Mouse (Mus musculus) ES-E14 (cell line): ENCODE results near the gene Prss16. TPM values are rescaled to one million over a fixed set of nuclear protein-coding genes. Genes with fewer than 3 reads are reported as not detected.

Source experiments
- DNase-seq: peaks from one replicate; pipeline ENCODE4 v3.0.0-alpha.2; 2013; ENCODE audit warnings: low read depth, low spot score
- H3K27ac ChIP-seq: 2 replicates; pipeline ENCODE4 v1.5.1; 2012; ENCODE audit warnings: low read depth, mild to moderate bottlenecking, low read length, moderate library complexity, mixed read lengths; ENCODE audit not compliant: poor library complexity, insufficient read depth, severe bottlenecking
- H3K36me3 ChIP-seq: 2 replicates; pipeline ENCODE4 v1.6.1; 2012; ENCODE audit warnings: mild to moderate bottlenecking, low read length, moderate library complexity, mixed read lengths; ENCODE audit not compliant: control insufficient read depth, poor library complexity, insufficient read depth, severe bottlenecking
- H3K4me1 ChIP-seq, 2 experiments: fragments of 150-350 bp in 1 of 2; sonication (generic) in 1 of 2; 2 replicates each; pipeline ENCODE4 v1.6.1; 2012; ENCODE audit warnings: low read length in 2 of 2, mild to moderate bottlenecking in 1 of 2, mixed read lengths in 1 of 2; ENCODE audit not compliant: control insufficient read depth in 2 of 2, insufficient read depth in 2 of 2, poor library complexity in 1 of 2
- H3K4me3 ChIP-seq, 2 experiments: fragments of 150-350 bp in 1 of 2; sonication (generic) in 1 of 2; 2 replicates each; pipeline ENCODE4 v1.5.1; 2012; ENCODE audit warnings: low read length in 2 of 2, low read depth in 1 of 2, mild to moderate bottlenecking in 1 of 2, mixed read lengths in 1 of 2; ENCODE audit not compliant: insufficient read depth in 1 of 2, poor library complexity in 1 of 2, severe bottlenecking in 1 of 2
- H3K9ac ChIP-seq: 2 replicates; pipeline ENCODE4 v1.6.1; 2012; ENCODE audit warnings: low read depth, mild to moderate bottlenecking, low read length, mixed read lengths; ENCODE audit not compliant: poor library complexity, insufficient read depth, severe bottlenecking
- H3K9me3 ChIP-seq: fragments of 150-350 bp; sonication (generic); 2 replicates; pipeline ENCODE4 v1.6.1; 2012; ENCODE audit warnings: low read depth, mild to moderate bottlenecking, low read length; ENCODE audit not compliant: control insufficient read depth, insufficient read depth
- CHD2 ChIP-seq: IDR thresholded peaks from 2 replicates; pipeline ENCODE4 v1.6.1; 2014; ENCODE audit warnings: mild to moderate bottlenecking, low read depth, low read length, inconsistent platforms
- HCFC1 ChIP-seq: IDR thresholded peaks from 2 replicates; pipeline ENCODE4 v1.6.1; 2012; ENCODE audit warnings: low read length, inconsistent platforms, borderline replicate concordance; ENCODE audit not compliant: insufficient read depth
- MAFK ChIP-seq: IDR thresholded peaks from 2 replicates; pipeline ENCODE4 v1.6.1; 2014; ENCODE audit warnings: mild to moderate bottlenecking, low read depth, low read length, inconsistent platforms; ENCODE audit not compliant: insufficient read depth
- ZC3H11A ChIP-seq: IDR thresholded peaks from 2 replicates; pipeline ENCODE4 v1.6.1; 2012; ENCODE audit warnings: low read depth, mild to moderate bottlenecking, inconsistent platforms, low read length, borderline replicate concordance
- ZNF384 ChIP-seq: IDR thresholded peaks from 2 replicates; pipeline ENCODE4 v1.6.1; 2012; ENCODE audit warnings: low read depth, low read length, inconsistent platforms
- in situ Hi-C, 2 experiments: fragments of 600-800 bp; cut with MboI; formaldehyde crosslinking; loops; one replicate each; pipeline ENCODE4 v1.15.1; 2025; ENCODE audit warnings: low sequenced_read_pairs in 2 of 2, inconsistent platforms in 1 of 2; ENCODE audit not compliant: unreplicated experiment in 2 of 2
- total RNA-seq: library from RNA; depleted of rRNA; stranded (reverse); fragments of 300-350 nt; gene quantifications from 2 replicates; pipeline ENCODE4 v1.2.3, GENCODE M21; 2012

The Prss16 gene
- total RNA-seq, 1 experiment, result 2.6 TPM

GRCm38 (mm10) chr13:21992550-21992949 is 17.0 kb downstream of the Prss16 start:
- TF ChIP-seq CHD2, result no peak
- TF ChIP-seq ZNF384, result peak; percentile 80
- in situ Hi-C loops, result no loop called here
- no peak for DNase-seq

GRCm38 (mm10) chr13:21984486-21984885 is 25.1 kb downstream of the Prss16 start:
- H3K36me3 ChIP-seq, result no peaks in the 10 kb centered on the region
- no peaks in the 10 kb centered on the region for H3K4me1 ChIP-seq
- no peak overlapping the region for H3K4me3 ChIP-seq
- H3K9ac ChIP-seq, result no peak overlapping the region
- H3K9me3 ChIP-seq, result no peaks in the 10 kb centered on the region
- in situ Hi-C loops, result no loop called here
- no peak for TF ChIP-seq HCFC1
- TF ChIP-seq MAFK, result no peak
- TF ChIP-seq CHD2, result no peak
- TF ChIP-seq ZNF384, result no peak
- TF ChIP-seq ZC3H11A, result no peak
- no peak for DNase-seq
- no peak overlapping the region for H3K27ac ChIP-seq

More at GRCm38 (mm10) chr13:21992550-21992949, 17.0 kb downstream of the Prss16 start:
- no peak overlapping the region for H3K9ac ChIP-seq
- no peak overlapping the region for H3K27ac ChIP-seq
- peaks cover 5 to 8% of the 10 kb centered on the region in 2 experiments; a peak in 2 of 4 replicates for H3K4me1 ChIP-seq
- no peak overlapping the region for H3K4me3 ChIP-seq
- H3K9me3 ChIP-seq, result no peaks in the 10 kb centered on the region
- H3K36me3 ChIP-seq, result no peaks in the 10 kb centered on the region

- no peaks in the 10 kb centered on the region for H3K4me1 ChIP-seq
- H3K9me3 ChIP-seq, result no peaks in the 10 kb centered on the region
- TF ChIP-seq HCFC1 (no peak), ZNF384 (no peak), ZC3H11A (no peak), MAFK (no peak), CHD2 (no peak)
- H3K4me3 ChIP-seq, result peak overlapping the region; percentile 53 to 61
- in situ Hi-C loops, result no loop called here
- H3K27ac ChIP-seq, result no peak overlapping the region
- DNase-seq, result no peak
- H3K36me3 ChIP-seq, result no peaks in the 10 kb centered on the region
- H3K9ac ChIP-seq, result peak overlapping the region; percentile 44; the same call in 1 of the 2 replicates
These were observed 27.7 kb downstream of the Prss16 start for GRCm38 (mm10) chr13:21981803-21982193.

DNA sequence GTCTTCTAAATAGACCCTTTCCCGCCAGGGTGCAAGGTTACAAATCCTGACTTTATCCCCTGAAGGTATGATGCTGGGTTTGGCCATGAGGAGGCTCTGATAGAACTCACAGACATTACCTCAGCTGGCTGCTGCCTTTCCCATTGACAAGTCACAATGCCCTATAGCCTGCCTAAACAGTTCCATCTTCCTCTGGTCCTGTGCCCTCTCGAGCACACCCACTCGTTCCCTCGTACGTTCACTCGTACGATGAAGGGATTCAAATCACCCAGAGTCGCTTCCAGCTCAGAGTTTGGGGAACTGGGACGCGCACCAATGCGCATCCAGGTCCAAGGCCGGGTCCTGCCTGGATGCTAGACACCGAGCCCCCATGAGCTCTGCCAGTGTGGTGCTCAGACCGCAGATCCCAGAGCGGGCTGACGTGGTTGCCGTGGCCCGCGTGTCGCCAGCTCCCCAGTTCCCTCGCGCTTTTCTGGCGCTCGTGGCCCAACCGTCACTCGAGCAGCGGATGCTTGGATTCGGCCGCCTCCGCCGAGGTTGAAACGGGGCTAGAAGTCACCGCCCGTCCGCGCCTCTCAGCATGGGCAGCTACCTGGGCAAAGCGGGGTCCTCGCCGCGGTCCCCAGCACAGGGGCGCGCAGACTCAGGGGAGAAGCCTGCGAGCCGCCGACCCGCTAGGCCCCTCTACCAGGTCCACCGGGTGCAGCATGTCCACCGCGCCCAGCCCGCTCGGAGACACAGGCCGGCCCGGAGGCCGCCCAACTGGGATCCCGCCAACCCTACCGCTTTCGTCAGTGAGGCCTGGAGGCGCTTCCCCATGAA is 28.4 kb downstream of the Prss16 start, which contains the start of gene Pom121l2:
Pom121l2 (plus strand) TSS at position 214 of the 822 bp plus-strand sequence.
- Histone ChIP-seq H3K27ac (no peak within 1 kb of the TSS), H3K4me1 (peaks cover 0 to 2% of the 10 kb centered on the region in 2 experiments; a peak in 1 of 4 replicates), H3K9me3 (no peaks in the 10 kb centered on the region), H3K4me3 (peak within 1 kb of the TSS; percentile 53 to 61), H3K9ac (peak within 1 kb of the TSS; percentile 44), H3K36me3 (no peaks in the 10 kb centered on the region)
- TF ChIP-seq HCFC1, result no peak
- no peak for TF ChIP-seq CHD2
- no peak for TF ChIP-seq ZNF384
- TF ChIP-seq ZC3H11A, result no peak
- no peak for DNase-seq
- in situ Hi-C loops, result no loop called here
